Mouse (Mus musculus): Measurements from ENCODE around the gene Zfyve19.

DNA sequence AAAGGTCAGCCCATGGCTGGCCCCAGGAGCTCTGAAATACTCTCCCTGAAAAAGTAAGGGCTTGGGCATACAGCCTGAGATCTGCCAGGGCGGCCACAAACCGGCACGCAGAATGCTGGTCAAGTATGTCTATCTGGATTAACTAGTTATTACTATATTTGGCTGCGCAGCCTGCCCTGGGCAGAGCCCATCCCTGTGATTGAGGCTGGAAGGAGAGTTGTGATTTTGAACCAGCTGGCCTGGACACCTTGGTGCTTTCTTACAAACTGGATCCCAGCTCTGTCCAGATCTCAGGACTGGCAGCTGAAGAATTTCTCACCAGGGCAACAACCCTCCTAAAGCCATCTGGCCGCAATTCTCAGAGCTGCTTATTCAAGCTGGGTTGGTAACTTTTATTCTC, 14.3 kb upstream of the Zfyve19 start:
- TF ChIP-seq MAX (IDR thresholded peaks at IDR 0.05) (no peak), CTCF (IDR thresholded peaks at IDR 0.05; ENCODE audit: control insufficient read depth, insufficient read depth, insufficient read length) (no peak)
